Mouse (Mus musculus): ENCODE data around the gene Cd248.
A peak's percentile ranks its signal among the peaks of the same experiment; 100 is the strongest.

The Cd248 gene

DNA sequence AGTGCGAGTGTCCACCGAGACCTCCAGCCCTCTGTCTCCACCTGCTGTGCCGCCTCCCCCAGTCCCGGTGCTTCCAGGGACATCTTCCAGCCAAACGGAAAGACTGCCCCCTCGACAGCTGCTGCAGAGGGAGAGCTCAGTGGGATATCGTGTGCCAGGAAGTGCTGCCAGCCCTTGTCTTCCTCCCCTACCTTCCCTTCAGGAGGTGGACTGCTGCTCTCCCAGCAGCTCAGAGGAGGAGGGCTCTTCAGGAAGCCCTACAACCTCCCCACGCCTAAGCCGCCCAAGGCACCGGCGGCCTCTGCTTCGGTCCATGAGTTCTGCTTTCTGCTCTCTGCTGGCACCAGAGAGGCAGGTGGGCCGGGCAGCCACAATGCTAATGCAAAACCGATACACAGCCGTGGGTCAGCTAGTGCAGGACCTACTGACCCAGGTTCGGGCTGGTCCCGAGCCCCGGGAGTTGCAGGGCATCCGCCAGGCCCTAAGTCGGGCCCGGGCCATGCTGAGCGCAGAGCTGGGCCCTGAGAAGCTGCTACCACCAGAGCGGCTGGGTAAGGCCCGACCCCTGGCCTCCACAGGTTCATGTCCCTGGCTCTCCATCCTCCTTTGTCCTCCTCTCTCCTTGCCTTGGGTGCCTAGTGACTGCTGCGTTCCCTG, 15.6 kb upstream of the Cd248 start:
- DNase-seq: no peak

DNA sequence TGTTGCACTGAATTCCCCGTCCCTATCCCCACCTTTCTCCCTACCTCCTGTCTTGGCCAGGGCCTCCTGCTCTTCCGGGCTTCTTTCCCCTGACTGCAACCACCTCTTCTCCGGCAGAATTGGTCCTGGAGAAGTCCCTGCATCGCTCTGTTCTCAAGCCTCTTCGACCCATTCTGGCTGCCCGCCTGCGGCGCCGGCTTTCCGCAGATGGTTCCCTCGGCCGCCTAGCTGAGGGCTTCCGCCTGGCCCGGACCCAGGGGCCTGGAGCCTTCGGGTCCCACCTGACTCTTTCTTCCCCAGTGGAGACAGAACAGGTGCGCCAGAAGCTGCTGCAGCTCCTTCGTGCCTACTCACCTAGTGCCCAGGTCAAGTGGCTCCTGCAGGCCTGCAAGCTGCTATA, 15.0 kb upstream of the Cd248 start:
- DNase-seq: no peak

DNA sequence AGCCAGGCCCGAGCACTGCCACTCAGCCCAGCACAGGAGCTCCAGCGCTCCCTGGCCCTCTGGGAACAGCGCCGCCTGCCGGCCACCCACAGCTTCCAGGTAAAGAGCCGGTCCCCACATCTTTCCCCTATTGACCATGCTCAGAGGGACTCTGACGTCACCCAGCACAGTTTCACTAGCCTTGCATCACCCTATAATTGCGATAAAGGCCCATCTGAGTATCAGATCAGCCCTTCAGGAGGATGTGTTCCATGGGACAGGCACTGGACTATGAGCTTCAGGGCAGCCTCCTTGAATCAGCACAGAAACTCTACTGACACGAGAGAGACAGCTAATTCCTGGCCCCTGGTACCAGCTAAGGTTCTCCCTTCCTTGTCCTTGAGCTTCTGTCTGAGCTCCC, 14.0 kb upstream of the Cd248 start:
- DNase-seq: peak; percentile 62

DNA sequence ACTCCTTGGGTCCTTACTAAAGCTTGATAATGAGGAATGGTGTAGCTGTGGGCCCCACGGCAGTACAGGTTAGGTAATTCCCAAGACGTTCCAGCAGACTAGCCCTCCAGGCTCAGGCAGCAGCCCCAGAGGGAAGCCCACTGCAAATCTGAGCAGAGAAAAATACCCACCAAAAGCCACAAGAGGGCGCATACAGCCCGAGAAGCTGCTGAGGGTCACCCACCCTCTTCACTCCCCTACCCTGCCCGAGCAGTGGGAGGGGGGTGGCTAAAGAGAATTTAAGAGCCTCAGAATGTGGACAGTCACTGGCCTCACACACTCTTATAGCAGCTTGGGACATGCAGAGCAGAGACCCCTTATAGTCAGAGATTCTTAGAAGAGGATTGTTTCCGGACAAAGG, 11.6 kb upstream of the Cd248 start:
- DNase-seq: peak; percentile 52

DNA sequence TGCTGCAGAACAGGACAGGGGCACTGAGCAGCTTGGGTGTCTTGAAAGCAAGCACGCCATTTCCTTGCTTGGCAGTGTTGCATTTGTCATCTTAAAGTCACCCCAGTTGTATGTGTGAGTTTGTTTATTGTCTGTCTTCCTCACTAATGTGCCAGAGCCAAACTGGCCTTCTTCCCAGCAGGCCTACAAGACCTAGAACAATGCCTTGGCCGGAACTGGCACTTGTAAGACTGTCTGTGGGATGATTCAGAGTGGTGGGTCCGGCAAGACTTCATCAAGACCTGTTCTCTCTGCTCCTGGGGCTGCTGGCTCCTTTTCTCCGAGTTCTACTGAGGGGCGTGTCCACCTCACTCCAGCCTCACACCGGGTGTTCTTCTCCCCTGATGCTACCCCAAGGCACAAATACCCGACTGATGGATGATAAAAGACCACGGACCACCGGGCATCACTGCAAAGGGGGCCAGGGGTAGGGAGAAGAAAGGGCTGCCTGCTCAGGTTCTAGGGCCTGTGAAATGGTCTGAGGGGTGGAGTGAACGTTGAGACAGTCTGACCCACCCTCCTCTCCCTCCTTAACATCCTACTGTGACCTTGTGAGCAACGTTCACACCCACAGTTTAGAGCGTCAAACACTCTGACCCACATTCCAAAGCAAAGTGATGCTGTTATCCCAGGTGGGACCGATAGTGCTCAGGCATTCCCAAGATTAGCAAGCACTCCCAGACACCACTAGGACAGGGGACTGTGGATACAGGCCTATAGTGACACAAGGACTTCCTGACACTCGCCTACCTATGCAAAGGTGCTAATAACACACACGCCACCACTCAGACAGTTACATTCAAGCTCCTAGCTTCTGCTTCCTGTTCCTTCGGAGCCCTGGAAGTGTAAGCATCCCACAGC, 9.8 kb upstream of the Cd248 start:
- DNase-seq: no peak

DNA sequence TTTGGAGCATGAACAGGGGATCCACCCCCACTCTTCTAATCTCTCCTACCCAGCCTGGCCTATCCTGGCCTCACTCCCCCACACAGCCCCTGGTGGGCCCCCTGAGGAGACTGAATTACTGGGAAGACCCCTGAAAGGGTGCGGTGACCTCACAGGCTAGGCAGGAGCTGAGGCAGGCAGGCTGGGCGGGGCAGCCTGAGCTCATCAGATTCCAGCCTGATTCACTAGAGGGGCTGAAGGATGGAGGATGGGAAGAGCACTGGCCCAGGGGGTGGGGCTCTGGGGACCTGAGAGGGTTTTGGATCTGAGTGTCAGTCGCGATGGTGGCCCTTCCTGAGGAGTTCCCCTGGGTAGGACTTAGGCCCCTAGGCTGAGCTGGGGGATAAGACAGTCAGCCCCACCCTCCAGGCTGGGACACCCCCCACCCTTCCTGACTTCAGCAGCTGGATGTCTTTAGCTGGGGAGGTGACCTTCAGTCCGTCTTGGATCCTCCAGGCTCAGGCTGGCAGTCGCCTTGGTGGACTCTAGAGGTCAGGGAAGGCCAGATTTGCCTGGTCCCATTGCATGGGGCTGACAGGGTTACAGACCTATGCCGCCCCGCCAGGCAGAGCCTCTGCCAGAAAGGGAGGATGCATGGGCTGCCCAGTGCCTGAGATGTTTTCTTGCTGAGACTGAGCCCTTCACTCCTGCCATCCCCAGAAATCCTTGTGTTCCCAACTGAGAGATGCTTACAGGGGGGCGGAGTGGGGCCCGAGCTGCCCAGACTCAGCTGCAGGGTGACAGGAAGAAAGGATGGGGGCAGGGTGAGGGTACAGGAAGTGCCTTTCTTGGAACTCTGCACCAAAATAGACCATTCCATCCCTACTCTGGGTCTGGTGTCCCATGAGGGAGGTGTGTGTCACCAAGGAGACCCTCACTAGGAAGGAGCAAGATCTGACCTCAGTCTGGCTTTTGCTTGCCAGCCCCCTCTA, 8.8 kb upstream of the Cd248 start:
- no peak for DNase-seq

DNA sequence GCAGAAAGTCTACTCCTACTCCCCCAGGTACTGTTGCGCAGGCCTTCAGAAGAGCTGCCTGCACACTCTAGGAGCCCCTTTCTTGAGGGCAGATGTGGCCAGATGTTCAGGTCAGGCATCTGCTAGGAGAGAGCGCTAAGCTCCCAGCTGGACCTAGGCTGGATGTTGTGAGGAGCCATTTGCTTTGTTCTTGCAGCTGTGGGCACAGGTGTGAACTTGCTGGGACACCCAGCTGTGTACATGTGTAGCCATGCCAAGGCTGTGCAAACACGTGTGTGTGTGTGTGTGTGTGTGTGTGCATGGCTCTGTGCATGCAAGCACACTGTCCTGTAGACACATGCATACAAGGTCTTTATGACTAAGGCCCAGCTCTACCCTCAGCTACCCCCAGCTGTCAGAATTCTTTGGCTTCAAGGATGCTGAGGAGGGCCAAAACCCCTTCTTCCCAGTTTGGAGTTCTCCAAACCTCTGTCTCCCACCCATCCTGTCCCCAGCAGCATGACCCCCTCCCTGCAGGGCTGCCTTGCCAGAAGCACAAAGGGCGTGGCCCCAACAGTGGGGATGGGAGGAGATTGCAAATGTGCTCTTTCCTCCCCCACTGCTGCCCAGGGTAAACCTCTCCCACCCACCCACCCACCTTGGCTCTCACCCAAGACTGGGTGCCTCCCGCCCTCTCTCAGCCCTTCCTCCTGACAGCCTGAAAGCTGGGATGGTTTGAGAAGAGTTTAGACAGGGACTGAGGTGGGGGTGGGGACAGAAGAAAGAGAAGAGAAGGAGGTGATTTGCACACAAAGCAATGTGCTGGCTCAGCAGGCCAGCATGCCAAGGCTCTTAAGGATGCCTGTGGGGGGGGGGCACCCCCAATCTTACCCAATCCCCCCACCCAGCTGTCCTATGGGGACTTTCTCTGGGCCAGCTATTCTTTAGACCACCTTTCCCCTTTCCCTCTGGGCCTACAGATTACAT, 7.2 kb upstream of the Cd248 start:
- no peak for DNase-seq

DNA sequence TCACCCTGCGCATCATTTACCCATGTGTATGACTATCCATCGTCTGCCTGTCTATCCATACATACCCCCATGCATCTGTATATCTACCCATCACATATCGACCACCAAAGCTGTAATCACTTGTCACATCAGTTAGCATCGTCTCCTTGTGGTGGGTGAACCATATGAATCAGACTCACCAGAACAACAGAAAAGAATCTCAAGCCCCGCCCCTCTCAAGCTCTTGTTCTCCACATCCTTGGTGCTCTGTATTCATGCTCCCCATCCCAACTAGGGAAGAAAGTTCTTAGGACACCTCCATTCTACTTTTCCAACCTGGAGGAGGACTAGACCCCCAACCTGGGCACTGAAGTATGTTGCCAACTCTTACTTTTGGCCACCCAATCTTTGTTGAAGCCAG, 5.8 kb upstream of the Cd248 start:
- DNase-seq: no peak

DNA sequence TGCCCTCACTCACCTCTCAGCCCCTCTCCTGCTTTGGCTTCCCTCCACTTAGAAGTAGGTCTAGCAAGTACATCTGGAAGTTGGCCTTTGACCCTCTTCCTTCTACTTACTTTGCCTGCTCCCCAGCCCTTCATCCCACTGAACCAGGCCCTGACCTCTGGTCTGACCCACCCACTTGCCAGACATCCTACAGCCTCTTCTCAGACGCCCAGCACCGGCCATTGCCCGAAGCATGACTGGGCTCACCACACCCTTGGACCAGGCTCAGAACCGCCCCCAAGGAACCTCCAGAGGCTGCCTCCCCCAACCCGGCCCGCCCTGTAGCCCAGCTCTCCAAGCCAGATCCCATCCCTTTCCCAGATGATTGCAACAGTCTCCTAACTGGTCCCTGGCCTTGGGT, 5.4 kb upstream of the Cd248 start:
- DNase-seq: no peak

DNA sequence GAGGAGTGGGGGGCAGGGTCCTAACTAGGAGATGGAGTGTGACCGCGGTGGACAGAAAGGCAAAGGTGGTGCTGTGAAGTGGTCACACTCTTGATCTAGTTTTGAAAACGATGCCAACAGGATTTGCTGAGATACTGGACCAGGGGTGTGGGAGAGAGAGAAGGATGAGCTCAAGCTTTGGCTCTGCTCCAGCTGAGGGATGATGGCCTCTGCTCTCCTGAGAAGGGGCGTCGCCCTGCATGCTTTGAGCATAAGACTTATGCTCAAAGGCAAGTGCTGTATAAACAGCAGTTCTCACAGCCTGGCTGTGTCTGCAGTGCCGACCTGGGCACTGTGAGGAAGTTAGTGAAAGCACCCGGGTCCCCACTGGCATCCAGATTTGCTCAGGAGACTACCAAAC, 2.8 kb upstream of the Cd248 start:
- DNase-seq: no peak

DNA sequence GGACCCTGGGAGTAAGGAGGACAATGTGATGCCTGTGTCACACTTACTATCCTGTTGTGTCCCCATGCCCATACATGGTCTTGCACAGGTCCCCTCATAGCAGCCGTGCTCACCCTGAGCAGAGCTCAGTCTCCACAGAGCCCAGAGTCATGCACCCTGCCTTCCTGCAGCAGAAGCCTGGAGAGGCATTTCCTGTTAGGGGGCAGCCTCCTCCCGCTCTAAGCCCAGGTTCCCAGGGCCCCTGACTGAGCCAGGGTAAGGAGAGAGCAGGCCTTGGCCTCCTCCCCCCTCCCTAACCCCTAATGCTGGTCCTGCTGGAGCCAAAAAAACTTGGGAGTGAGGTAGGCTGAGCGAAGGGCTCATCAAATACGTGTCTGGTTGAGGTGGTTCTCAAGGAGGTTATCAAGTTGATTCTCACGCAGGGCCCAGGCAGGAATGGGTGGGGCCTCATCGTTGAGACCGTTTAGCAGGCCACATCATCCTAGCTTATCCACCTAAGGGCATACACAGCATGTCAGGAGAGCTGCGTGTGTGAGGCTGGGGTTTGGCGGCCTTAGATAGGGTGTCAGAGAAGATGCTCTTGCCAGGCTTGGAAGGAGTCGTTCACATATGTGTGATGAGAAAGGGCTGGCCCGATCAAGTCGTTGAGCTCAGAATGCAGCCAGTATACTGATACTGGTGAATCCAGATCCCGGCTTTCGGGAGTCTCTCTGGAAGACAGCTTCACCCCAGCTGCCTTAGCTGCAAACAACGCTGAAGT, 658 bp upstream of the Cd248 start:
- no peak for DNase-seq

DNA sequence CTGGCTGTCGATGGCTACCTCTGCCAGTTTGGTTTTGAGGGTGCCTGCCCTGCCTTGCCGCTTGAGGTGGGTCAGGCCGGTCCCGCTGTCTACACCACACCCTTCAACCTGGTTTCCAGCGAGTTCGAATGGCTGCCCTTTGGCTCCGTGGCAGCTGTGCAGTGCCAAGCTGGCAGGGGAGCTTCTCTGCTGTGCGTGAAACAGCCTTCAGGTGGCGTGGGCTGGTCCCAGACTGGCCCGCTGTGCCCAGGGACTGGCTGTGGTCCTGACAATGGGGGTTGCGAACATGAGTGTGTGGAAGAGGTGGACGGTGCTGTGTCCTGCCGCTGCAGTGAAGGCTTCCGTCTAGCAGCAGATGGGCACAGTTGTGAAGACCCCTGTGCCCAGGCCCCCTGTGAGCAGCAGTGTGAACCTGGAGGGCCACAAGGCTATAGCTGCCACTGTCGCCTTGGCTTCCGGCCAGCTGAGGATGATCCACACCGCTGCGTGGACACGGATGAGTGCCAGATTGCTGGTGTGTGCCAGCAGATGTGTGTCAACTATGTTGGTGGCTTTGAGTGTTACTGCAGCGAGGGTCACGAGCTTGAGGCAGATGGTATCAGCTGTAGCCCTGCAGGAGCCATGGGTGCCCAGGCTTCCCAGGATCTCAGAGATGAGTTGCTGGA, 824 bp downstream of the Cd248 start:
- no peak for DNase-seq

DNA sequence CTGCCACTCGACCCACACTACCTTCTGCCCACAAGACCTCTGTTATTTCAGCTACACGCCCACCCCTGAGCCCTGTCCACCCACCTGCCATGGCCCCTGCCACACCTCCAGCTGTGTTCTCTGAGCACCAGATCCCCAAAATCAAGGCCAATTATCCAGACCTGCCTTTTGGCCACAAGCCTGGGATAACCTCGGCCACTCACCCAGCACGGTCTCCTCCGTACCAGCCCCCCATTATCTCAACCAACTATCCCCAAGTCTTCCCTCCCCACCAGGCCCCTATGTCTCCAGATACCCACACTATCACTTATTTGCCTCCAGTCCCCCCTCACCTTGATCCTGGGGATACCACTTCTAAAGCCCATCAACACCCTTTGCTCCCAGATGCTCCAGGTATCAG, 1.6 kb downstream of the Cd248 start:
- DNase-seq: no peak

DNA sequence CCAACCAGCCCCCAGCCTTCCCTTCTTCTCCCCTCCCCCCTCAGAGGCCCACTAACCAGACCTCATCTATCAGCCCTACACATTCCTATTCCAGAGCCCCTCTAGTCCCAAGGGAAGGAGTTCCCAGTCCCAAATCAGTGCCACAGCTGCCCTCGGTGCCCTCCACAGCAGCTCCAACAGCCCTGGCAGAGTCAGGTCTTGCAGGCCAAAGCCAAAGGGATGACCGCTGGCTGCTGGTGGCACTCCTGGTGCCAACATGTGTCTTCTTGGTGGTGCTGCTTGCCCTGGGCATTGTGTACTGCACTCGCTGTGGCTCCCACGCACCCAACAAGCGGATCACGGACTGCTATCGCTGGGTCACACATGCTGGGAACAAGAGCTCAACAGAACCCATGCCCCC, 2.1 kb downstream of the Cd248 start:
- no peak for DNase-seq

DNA sequence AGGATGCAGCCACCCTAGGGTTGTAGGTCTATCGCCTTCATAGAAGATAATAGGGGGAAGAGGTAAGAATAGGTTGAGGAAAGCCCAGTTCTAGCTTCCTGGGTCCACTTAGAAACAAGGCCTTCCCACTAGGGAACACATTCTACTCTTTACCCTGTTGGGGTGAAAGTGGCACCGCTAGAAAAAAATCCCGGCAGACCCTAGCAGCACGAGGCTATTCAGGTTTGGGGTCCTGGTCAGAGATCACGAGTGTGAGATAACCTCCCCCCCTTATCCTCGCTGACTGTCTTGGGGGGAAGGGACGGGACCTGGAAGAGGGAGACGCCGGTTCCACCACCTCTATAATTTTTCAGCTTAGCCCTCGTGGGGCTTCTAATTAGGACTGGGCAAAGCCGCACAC, 3.2 kb downstream of the Cd248 start:
- DNase-seq: no peak

DNA sequence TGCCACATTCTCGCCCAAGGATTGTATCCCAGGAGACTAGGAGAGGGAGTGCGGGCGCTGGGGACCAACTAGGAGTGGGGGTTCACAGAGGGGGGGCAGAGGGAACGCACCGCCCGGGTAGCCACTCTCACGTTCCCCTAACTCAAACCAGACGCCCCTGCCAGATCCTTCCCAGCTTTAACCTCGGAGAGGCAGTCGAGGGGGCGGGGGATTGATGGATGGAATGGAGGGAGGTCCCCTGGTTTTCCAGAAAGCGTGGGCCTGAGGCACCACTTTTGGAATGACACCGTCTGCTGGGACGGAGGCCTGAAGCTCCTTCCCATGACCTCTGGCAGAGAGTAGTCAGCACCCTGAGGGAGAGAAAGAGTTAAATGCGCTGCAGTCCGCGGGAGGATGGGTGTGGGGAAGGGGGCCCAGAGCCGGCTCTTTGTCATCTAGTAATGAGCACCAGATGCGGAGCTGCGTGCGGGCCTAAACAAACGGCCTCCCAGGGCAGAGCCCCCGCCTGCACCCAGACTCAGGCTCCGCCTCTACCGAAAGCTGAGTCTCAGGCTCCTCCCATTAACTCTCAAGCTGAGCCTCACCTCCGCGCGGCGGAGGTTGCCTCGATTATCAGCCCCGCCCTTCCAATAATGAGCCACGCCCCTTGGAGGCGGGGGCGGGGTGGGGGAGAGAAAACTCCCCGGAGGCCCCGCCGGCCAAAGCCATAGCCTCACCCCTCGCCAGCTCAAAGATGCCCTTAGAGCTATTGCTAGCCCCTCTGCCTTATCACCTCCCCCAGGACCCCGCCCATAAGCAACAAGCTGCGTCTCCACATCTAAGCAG, 3.9 kb downstream of the Cd248 start:
- DNase-seq: no peak

DNA sequence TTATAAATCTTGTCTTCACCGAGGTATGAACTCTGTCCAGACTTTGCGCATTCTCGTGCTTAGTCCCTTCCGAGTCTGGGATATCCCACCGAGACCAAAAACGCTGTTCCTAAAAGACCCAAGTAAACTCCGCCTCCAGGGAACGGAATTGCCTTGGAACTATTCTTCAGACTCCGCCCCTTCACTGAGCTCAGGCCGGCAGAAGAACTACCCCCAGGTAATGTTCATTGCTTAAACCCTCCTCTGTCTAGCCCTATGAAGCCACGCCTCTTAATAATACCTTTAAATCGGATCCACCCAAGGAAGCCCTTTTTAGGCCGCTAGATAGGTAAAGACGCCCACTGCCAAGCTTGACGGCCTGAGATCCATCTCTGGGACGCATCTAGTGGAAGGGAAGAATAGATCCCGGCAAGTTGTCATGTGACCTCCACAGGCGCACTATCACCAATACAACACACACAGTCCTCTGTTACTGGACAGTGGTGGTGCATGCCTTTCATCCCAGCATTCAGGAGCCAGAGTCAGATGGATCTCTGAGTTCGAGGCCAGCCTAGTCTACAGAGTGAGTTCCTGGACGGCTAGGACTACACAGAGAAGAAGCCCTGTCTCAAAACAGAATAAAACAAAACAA, 4.6 kb downstream of the Cd248 start:
- DNase-seq: no peak

DNA sequence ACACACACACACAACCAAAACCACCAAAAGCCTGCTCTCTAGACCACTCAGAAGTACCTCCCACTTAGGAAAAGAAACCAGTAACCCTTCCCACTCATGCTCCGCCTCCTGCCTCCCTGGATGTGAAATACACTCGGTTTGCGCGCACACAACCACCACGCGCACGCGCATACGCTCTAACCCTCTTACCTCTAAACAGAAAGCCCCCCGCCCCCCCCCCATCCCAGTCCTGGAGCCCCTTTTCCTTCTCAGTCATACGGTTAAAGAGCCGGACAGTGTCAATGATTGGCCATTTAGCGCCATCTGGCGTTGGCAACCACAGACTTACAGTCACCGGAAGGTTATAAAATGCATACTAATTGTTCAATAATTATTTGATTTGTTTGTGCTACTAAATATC, 5.2 kb downstream of the Cd248 start:
- DNase-seq: peak; percentile 32

DNA sequence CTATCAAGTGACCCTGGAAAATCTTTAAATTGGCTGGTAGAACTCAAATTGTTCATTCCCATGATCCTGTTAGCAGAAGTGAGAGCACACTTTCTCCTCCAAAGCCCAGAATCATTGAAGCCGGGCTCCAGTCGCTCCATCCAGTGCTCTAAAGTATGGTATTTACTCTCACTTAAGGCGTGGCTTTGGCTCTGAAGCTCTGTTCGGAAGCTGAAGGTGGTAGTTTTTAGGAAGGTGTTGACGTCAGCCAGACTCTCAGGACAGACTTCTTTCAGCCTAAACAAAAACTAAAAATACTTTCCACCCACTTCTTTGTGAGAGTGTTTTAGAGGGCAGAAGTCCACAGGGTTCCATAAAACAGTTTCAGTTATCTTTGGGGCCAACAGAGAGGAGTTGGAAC, 5.6 kb downstream of the Cd248 start:
- DNase-seq: no peak
